Mouse (Mus musculus) layer of hippocampus, postnatal 25 days (tissue): ENCODE results near the gene Sh3bp5. TPM values are rescaled to one million over a fixed set of nuclear protein-coding genes. Genes with fewer than 3 reads are reported as not detected.

ENCODE experiments used
- DNase-seq, 2 experiments: peaks; one replicate each; pipeline ENCODE4 v3.0.0; 2022; ENCODE audit warnings: mixed read lengths in 2 of 2, low spot score in 1 of 2; ENCODE audit errors: extremely low spot score in 1 of 2
- total RNA-seq, 2 experiments: library from RNA; stranded (reverse); gene quantifications; 2 replicates each; pipeline ENCODE4 v1.2.3; 2021

Sh3bp5 gene
- total RNA-seq, 2 experiments from 2014 or later: 135 to 147 TPM

GRCm38 (mm10) chr14:31433851-31434360 is 2.0 kb downstream of the Sh3bp5 start:
- DNase-seq: no peak

GRCm38 (mm10) chr14:31433126-31433525 is 2.8 kb downstream of the Sh3bp5 start:
- DNase-seq: no peak

- DNase-seq: no peak
Observed at GRCm38 (mm10) chr14:31432424-31432823, 3.5 kb downstream of the Sh3bp5 start.

GRCm38 (mm10) chr14:31431789-31432330 is 4.0 kb downstream of the Sh3bp5 start:
- DNase-seq: no peak

- no peak for DNase-seq
Observed at GRCm38 (mm10) chr14:31429004-31429395, 6.9 kb downstream of the Sh3bp5 start.

- DNase-seq: peak; percentile 59 to 76
Observed at GRCm38 (mm10) chr14:31428211-31429003, 7.5 kb downstream of the Sh3bp5 start.

- DNase-seq: peak in 1 of 2 experiments; percentile 52
Observed at GRCm38 (mm10) chr14:31422961-31423791, 12.7 kb downstream of the Sh3bp5 start.

- no peak for DNase-seq
Observed at GRCm38 (mm10) chr14:31422395-31422794, 13.5 kb downstream of the Sh3bp5 start.

- no peak for DNase-seq
Observed at GRCm38 (mm10) chr14:31421509-31422295, 14.2 kb downstream of the Sh3bp5 start.

- DNase-seq: no peak
Observed at GRCm38 (mm10) chr14:31420985-31421384, 14.9 kb downstream of the Sh3bp5 start.

- DNase-seq: no peak
Observed at GRCm38 (mm10) chr14:31420562-31420961, 15.3 kb downstream of the Sh3bp5 start.

GRCm38 (mm10) chr14:31420135-31420534 is 15.7 kb downstream of the Sh3bp5 start:
- no peak for DNase-seq

GRCm38 (mm10) chr14:31419279-31419678 is 16.6 kb downstream of the Sh3bp5 start:
- no peak for DNase-seq

- DNase-seq: no peak
Observed at GRCm38 (mm10) chr14:31416835-31417549, 18.9 kb downstream of the Sh3bp5 start.

- DNase-seq: no peak
Observed at GRCm38 (mm10) chr14:31416411-31416810, 19.5 kb downstream of the Sh3bp5 start.

GRCm38 (mm10) chr14:31414967-31415376 is 20.9 kb downstream of the Sh3bp5 start:
- no peak for DNase-seq

GRCm38 (mm10) chr14:31414235-31414966 is 21.5 kb downstream of the Sh3bp5 start:
- DNase-seq: no peak

- DNase-seq: no peak
Observed at GRCm38 (mm10) chr14:31413475-31414086, 22.3 kb downstream of the Sh3bp5 start.
